Mouse (Mus musculus): ENCODE data around the gene Oaf.
A peak's percentile ranks its signal among the peaks of the same experiment; 100 is the strongest.

DNA sequence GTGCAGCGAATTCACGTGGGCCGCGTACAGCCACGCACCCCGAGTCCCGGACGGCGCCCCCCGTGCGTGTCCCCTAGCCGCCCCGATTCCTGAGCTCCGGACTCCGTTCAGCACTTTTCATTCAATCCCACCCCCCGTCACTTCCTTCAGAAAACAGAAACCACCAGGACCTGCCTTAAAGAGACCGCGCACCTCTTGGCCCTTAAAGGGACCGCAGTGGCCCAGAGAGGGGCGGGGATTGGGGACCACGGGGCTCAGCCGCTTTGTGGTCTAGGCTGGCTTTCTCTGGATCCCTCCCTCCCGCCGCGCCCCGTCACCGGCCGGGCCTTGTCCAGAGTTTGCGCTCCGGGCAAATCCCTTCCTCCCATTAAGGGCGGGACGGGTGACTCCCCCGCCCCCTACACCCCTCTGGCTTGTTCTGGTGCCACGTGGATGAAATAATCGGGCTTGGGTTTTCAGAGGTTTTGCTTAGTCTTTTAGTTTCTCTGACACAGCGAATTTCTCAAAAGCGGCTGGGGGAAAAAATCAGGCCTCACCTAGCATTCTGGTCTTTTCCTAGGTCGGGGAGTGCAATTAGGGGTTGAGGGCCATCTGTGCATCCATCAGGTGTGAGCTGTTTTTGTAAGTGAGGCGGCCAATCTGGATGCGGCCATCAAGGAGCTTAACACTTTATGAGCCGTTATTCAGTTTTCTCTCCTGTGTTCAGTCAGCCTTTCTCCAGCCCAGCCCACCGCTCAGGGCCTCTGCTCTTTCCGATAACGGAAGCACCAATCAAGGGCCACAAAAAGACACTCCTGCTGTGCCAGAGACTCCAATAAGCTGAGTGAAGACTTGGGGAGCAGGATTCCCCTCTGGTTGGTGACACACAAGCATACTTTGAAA, at the start of gene Oaf:
- TF ChIP-seq ZC3H11A (IDR thresholded peaks at IDR 0.05; ENCODE audit: borderline replicate concordance, low read depth, low read length) = no peak
- no peak for TF ChIP-seq HCFC1 (IDR thresholded peaks at IDR 0.05; ENCODE audit: borderline replicate concordance, insufficient read depth, low read length)
- 0 out of 2 replicates have a peak, but pooled peaks have one; percentile 50 for TF ChIP-seq MAFK (IDR thresholded peaks at IDR 0.05; ENCODE audit: insufficient read depth, low read depth, low read length)
- no peak for TF ChIP-seq ZNF384 (IDR thresholded peaks at IDR 0.05; ENCODE audit: low read depth, low read length)
